Mouse (Mus musculus) bone marrow macrophage, adult 2 months (primary cell): ENCODE results near the gene Pgk1.

Experiments
- CTCF ChIP-seq: IDR thresholded peaks from 2 replicates; pipeline ENCODE4 v1.5.1; 2012; ENCODE audit warnings: low read depth, mild to moderate bottlenecking, low read length, moderate library complexity
- POLR2A ChIP-seq: IDR thresholded peaks from 2 replicates; pipeline ENCODE4 v1.6.1; 2012; ENCODE audit warnings: mild to moderate bottlenecking, low read depth, low read length, borderline replicate concordance

DNA sequence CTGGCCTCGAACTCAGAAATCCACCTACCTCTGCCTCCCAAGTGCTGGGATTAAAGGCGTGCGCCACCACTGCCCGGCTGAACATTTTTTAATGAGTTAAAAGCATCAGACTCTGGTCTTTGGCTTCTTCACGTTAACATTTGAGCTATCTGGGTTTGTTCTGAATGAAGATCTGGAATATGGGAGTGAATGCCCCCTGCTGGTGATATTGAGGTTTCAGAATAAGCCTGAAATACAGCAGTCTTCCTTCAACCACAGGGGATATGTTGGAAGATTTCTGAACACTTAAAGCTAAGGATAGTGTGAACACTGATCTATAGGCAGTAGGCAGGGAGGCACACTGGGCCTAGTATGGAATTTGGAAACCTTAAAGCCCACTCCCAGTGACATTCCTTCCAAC is 12.0 kb downstream of the Pgk1 start:
- TF ChIP-seq POLR2A = no peak
- no peak for TF ChIP-seq CTCF
